Mouse (Mus musculus): Measurements from ENCODE around the gene Grpel1.
A peak's percentile ranks its signal among the peaks of the same experiment; 100 is the strongest.

Grpel1 gene

DNA sequence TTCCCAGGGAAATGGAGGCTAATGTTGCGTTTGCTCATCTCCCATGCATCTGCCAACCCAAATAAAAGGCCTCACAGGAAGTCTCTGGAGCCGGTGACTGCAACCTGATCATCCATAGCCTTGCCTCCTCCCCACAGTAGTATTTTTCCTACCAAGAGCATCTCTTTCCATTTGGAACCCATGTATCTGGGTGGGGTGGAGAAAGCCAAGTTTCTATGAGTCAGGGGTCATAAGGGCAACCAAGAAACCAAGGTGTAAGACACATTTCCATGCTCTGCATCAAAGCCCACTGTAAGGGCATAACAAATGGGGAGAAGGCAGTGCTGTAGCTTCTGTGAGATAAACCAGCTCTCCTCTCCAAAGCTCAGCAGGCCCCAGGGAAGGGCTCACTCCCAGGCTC is 3.6 kb upstream of the Grpel1 start:
- DNase-seq (ENCODE audit: low read depth, low spot score), result no peak

DNA sequence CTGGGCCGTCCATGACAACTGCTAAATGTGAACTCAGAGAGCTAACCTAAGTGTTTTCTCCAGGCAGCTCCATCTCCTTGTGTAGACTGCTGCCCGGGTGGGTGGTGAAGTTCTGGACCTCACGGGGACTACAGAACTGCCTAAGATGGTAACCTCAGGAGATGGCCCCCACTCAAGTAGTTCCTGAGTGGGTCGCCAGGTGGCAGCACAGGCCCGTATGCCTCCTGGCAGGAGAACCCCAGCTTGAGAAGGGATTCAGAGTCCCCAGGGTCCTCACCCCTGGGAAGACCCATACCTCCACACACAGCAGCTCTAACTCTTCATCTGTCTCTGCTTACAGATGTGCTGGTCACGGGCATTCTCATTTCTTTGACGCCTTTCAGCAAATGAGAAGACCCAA is 2.0 kb upstream of the Grpel1 start:
- DNase-seq (ENCODE audit: low read depth, low spot score), result peak; percentile 85

DNA sequence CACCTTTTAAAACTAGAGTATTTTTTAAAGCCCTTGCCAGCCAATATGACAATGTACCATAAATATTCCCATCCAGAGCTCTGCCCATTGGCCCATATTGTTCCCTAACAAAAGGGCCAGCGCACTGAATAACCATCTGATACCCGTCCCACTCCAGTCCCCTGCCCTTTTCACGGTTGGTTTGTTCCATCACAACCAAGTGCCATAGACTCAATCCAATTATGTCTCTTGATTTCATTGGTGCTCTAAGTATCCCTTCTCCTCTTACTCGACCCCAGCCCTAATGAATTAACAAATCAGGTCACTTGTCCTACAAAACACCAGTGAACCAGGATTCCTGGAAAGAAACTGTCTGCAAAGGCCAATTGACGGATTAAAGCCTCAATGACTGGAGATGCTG is 1.4 kb upstream of the Grpel1 start:
- no peak for DNase-seq (ENCODE audit: low read depth, low spot score)

DNA sequence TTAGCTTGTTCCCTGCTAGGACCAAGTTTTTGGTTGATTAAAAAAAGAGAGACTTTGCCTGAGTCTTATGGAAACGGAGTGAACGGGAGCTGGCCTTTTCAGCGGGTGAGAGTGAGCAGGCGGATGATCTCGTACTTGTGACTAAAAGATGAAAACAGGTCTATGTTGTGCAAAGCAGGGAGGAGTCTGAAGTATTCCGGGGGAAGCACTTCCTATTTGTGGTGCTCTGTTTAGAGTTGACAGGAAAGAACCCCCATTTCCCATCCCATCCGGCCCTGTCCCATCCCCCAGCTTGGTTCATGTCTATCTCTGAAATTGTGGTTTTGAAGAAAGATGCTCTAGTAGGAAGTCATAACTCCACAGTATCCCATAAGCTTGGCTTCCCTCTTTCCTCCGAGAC is 1.1 kb downstream of the Grpel1 start:
- no peak for DNase-seq (ENCODE audit: low read depth, low spot score)

DNA sequence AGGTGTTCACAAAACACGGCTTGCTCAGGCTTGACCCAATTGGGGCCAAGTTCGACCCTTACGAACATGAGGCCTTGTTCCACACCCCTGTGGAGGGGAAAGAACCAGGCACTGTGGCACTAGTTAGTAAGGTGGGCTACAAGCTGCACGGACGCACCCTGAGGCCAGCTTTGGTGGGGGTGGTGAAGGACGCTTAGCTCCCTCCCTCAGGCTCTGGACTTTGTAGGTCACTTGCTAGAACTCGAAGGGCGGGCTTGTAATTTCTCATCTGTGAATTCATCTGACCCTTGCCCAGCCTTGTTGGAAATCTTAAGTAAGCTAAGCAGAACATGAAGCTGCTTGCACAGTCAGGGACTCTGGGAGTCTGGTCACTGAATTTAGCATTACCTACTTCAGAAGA is 6.4 kb downstream of the Grpel1 start:
- DNase-seq (ENCODE audit: low read depth, low spot score), result no peak

DNA sequence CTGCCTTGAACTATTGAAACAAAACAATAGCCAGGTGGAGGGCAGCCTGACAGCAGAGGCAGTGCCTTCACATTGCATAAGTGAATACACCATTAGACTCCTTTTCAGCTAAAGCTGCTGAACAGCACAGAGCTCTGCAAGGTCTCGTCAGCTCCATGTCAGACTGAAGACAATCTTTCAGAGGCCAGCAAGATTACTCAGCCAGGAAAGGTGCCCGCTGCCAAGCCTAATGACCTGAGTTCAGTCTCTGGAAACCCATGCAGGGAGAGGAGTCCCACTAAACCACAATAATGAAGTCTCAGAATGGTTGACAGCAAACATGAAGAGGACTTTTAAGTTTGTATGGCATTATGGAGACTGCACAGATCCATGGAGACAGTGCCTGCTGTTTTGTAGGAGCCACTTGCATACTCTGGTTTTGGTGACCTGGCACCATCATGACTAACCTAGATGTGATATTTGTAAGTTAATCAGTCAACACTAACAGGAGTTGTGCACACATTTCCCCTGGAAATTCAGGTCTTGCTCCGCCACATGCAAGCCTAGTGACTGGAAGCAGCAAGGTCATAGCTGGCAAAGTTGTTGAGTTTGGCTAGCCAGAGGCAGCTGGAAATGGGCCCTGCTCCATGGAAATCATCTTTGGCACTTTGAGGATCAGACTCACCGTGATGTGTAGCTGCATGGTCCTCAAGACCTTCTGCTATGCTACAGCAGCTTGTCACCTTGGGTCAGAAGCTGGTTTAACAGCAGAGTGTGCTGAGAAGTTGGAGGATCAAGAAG is 8.3 kb downstream of the Grpel1 start:
- DNase-seq (ENCODE audit: low read depth, low spot score), result no peak

DNA sequence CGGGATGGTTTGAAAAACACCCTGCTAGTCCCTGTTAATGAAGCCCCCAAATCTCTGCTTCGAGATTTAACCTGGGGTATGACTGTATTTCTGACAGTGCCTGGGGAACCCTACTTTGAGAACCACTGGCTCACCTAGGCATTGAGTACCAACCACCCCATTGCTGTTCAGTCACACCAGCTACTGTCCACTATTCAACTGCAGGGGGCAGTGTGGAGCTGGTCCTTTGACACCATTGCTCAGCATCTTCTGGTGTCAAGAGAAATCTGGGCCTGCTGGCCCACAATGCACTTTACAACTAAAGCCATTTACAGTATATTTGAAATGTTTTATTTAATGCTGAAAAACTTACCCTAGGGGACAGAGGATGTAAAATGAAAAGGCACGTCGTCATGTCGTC is 9.5 kb downstream of the Grpel1 start:
- peak; percentile 88 for DNase-seq (ENCODE audit: low read depth, low spot score)

DNA sequence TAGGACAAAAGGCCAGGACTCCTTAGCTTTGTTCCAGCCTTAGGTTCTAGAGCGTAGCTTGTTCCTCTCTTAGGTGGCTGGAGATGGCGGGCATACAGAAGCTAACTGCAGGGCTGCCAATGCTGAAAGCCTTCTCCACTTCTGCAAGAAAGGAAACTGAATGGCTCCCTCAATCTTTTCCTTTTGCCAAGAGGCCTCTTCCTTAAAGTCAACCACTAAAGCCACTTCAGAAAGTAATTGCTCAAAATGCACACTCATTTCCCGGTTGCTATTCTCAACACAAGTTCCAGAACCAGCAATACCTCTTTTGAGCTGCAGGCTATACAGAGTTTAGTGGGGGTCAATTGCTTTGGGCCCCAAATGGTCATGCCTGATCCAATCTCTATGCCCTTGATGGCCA is 12.7 kb downstream of the Grpel1 start:
- DNase-seq (ENCODE audit: low read depth, low spot score), result no peak

DNA sequence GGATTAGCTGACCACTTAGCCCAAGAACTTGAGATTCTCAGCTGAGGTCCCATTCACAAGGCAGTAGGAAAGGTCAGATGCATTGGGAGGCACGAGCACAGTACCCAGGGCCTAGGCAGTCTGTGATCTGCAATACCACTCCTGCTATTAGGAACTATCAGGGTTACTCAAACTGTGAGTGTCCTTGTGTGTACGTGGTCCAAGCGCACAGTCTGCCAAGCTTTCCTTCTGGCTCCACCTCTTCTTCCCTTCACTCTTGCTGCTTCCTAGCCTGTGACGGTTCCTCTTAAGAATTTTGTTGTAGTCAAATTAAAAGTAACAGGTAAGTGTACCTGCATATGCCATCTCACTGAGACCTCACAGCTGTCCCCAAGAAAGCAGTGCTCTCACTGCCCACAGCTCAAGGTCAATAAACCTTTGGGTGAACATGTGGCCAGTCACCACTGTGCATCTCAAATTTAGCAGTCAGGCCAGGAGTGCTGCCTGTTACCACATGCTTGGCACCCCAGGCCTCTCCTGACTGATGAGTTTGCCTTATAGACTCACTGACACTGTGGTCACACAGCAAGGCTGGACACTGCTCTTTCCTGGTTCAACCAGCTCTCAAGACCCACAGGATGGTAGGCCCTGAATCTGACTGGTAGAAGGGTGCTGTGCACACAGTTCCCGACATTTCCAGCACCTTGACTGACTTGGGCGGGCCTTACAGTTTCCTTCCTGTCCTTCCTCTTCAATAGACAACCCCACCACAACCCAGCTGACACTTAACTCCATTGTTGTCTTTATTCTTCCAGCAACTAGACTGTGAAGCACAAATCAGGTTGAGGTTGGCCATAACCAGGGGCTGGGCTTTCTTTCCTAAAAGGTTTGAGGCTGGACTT is 14.0 kb downstream of the Grpel1 start:
- DNase-seq (ENCODE audit: low read depth, low spot score), result no peak

DNA sequence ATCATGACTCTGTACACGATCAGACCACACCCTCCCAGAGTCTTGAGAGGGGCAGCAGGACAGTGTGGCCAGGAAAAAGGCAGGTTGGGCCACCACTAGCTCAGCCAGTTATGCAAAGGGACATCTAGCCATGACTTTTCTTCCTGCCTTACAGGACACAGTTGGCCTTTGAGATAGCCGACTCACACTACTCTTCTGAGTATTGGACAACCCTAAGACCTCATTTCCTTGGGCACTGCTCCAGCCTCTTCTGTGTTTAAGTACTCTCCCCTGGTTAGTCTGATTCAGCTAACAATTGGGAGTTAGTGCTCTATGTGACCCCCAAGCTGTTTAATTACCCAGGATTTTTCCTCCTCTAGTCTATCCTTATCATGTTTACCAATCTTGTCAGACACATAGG is 14.9 kb downstream of the Grpel1 start:
- no peak for DNase-seq (ENCODE audit: low read depth, low spot score)

DNA sequence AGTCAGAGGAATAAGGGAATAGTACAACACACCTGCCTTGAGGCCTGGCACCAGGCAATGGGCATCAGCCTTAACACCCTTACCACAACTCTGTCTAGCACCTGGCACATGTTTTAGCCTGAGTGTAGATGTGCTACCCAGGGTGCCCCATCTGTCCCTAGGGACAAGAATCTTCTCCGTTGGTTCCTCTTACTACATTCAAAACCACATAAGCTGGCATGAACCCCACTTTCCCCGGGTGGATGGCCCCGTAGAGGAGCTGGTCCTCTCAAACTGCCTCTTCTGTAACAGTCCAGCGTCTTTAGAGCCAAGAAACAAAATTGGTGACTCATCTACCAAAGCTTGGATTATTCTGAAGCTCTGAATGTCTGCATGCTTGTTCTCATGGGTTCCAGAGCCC is 15.6 kb downstream of the Grpel1 start:
- DNase-seq (ENCODE audit: low read depth, low spot score), result no peak

DNA sequence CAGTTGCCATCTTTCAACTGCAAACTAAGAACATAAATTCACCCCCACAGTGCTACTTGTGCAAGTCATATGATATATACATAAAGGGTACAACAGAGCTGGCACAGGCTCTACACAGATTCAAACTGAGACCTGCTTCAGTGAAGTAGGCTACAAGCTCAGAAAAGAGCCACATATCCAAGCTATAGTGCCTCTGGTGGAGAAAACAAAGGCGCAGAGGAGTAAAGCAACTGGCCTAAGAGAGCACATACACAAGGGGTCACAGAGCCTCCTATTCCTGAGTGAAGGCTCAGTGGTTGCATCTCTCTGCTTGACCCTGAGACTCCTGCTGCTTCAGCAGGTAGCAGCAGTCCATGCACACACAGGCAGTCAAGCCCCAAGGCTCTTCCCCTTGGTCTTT is 16.3 kb downstream of the Grpel1 start:
- DNase-seq (ENCODE audit: low read depth, low spot score), result no peak

DNA sequence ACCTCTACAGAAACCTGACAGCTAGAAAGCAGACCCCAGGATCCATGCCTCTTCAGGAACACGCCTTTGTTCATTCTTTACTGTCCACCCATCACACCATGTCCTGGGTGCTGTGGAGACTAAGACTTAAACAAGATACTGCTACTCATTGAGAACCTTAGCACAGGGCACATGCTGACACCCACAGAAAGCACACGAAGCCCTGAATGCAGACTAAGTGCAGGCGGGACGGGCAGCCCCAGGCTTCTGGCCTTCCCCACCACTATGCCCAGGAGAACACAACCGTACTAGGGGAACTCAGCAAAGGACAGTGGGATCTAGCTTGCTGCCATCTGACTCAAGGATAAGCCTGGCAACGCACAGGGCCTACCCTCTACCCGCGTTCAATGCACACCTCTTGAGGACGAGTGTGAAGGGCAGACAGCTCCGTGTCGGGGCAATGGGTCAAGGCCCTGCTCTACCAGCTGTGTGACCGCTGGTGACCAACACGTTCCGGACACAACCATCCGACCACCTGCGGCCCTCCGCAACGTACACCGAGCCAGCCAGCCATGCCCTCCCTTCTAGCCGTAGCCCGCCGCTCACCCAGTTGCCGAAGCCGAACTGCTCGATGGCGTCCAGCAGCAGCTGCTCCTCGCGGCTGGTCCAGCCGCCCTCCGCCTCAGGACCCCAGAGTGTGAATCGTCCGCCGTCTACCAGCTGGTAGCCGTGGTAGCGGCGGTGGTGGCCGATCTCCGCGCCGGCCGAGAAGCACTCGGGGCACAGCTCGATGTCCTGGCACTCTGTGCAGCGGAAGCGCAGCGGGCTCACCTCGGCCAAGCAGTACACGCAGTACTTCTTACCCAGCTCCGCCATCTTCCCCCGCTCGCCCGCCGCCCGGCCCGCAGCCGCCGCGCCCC is 18.7 kb downstream of the Grpel1 start:
- peak; percentile 62 for DNase-seq (ENCODE audit: low read depth, low spot score)

DNA sequence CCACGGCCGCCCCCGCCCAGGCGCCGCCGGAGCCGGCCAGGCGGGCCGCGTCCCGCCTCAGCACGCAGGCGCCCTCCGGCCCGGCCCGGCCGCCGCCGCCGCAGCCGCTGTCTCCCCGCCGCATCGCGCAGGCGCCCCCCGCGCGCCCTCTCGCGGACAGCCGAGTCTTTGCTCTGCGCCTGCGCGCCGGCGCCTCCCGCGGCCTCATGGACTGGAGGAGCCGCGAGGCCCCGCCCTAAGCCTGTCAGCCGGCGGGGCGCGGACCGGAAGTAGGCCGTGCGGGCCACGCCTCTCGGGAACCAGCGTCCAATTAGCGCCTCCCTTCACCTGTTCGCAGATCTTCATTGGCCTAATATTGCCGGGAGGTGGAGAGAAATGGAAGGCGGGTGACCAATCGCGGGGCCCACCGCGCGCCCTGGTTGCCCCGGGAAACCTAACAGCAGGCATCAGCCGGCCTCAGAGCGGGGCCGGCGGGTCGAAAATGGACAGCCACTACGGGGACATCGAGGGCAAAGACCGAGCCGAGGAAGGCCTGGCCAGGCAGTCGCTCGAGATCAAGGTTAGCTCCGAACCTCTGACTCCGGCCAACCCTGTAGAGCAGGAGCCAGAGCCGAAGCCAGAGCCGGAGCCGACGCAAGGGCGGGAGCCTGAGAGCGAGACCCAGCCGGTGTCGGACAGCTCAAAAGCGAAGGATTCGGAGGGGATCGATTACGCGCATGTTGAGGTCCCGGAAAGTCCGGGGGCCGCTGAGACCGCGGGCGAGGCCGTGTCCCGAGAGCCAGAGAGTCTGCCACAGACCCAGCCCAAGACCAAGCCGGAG is 19.6 kb downstream of the Grpel1 start, which contains the start of the genes Tada2b and Ccdc96:
Gene Tada2b, minus strand, starts transcription at position 115 of the 820 bp plus-strand sequence.
Gene Ccdc96, plus strand, starts transcription at position 418 of the 820 bp plus-strand sequence.
- peak; percentile 100 for DNase-seq (ENCODE audit: low read depth, low spot score)

DNA sequence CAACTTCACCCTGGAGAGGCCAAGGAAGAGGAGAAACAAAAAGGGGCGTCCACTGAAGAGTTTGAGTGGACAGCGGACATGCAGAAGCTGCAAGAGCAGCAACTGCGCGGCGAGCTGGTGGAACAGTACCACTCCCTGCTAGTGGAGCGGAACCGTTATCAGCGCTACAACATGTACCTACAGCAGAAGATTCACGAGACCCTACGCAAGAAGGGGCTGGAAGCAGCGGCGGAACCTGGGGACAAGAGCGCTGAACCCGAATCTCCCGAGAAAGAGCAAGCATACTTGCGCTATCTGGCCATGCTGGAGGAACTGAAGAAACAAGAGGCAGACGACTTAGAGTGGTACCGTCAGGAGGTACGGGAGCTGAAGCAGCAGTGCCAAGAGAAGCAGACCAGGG is 20.5 kb downstream of the Grpel1 start:
- DNase-seq (ENCODE audit: low read depth, low spot score), result peak; percentile 30

DNA sequence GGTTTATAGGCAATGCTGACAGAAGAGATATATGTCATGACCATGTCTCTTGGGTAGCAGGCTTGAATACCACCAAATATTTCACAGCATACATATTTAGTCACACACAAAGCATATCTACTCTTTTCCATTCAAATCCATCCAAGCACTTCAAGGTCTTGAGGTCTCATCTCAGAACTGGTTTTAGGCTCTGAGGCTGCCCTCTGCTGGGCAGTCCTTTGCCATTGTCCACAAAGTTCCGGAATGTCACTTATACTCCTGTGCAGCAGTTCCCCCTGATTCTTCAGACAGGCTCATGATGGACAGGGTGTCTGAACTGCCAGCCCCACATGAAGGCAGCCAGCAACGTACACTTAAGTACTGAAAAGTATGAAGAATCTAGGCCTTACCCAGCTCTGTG is 24.4 kb downstream of the Grpel1 start:
- no peak for DNase-seq (ENCODE audit: low read depth, low spot score)

DNA sequence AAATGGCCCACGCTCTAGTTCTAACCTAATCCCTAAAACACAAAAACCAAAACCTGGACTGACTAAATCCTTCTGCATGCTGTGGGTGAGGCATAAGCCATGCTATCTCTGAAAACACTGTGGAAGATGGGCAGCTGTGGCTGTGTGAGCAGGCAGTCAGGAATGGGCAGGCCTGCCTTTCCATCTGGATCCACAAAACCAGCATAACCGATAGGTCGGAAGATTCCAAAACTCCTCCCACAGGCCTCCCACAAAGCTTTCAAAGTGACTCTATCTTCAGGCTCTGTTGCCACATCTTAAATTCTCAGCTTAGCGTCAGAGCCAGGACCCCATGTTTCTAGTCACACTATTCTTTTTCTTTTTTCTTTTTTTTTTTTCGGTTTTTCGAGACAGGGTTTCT is 29.1 kb downstream of the Grpel1 start:
- DNase-seq (ENCODE audit: low read depth, low spot score), result no peak

DNA sequence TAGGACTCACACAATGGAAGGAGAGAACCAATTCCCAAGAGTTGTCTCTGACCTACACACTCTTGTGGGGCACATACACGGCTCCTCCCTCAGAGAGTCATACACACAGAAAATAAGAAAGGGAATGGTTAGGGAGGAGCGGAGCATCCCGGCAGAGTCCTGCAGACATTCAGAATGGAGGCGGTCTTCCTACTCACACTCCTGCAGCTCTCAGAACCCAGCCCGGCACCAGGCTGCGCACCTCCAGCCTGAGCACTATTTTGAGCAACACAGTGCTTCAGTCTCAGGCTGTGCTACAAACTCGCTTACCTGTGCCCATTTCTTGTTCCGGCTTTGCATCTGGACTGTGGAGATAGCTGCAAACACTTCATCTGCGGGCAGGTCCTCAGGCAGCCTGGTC is 29.9 kb downstream of the Grpel1 start:
- no peak for DNase-seq (ENCODE audit: low read depth, low spot score)

DNA sequence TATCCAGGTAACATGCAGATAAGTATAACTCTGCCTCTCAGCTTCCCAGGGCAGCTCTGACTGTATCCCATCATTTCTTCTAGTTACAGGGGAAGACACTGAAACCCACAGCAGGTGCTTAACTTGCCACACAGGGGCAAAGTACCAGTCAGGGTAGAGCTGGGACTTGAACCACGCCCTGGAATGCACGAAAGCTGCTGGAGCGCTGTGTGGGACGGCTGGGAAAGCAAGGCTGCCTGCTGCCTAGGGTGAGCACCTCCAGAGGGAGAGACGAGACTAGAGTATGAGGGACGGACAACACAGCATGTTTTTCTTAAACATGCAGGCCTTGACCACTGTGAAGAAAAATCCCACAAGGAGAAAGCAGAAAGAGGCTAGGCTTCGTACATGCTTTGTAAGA is 40.4 kb downstream of the Grpel1 start:
- DNase-seq (ENCODE audit: low read depth, low spot score), result peak; percentile 36

DNA sequence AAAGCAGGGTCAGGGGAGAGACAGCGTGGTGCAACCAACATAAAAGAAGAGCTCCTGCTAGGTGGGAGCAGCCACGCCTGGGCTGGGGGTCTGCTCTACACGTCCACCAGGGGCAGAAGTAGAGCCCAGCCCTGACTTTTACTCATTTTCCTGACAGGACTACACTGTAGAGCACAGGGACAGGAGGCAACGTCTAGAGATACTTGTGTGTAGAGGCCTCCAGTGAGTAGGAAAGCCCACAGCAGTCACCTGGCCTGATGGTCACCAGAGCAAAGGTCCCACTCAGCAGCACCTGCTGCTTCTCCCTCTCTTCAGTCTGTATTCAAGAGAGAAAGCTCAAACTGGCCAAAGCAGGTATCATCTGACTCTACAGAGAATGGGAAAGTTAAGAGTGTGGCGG is 40.8 kb downstream of the Grpel1 start:
- DNase-seq (ENCODE audit: low read depth, low spot score), result no peak

DNA sequence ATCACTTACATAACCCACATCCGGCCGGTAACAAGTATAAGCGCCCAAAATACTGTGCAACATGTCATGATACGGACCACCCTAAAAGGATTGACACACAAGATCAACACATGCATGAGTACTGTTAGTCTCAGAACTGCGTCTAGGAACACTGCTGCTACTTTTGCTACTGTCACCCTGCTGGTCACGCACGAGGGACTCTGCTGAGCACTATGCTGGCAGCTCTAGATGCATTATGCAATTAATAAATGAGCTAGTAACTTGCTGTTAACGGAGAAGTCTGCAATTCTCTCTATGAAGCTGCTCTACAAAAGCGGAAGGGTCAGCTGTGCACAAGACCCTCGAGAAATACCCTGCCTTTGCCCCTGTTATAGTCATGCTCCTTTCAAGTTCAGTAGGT is 43.6 kb downstream of the Grpel1 start:
- DNase-seq (ENCODE audit: low read depth, low spot score), result no peak

Measured in ZHBTc4 (cell line).